Mouse (Mus musculus): ENCODE data around the gene Slx4ip. TPM values are rescaled to one million over a fixed set of nuclear protein-coding genes. Genes with fewer than 3 reads are reported as not detected.

Gene Slx4ip
- total RNA-seq, 1 experiment from 2014 or later, result 5.7 TPM

DNA sequence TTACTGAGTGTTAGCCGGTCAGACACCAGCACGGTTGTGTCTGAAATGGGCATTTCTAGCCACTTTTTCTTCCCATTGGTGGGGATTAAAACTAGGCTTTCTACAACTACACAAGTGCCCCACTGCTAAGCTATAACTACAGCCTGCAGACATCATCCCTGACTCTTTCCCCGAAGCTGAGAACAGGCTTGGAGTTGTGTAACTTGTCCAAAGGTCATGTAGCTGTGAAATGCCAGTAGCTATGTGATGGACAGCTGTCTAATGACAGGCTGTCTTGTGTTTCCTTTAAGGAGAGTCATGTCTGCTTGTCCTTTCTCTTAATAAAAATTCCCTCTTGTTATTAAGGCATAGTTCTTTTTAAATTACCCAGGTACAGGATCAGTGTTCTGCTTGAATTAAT lies 122.1 kb downstream of the Slx4ip start:
- no peak for ATAC-seq (ENCODE audit: extremely low read depth, insufficient number of reproducible peaks, low FRiP score, poor library complexity, severe bottlenecking)

DNA sequence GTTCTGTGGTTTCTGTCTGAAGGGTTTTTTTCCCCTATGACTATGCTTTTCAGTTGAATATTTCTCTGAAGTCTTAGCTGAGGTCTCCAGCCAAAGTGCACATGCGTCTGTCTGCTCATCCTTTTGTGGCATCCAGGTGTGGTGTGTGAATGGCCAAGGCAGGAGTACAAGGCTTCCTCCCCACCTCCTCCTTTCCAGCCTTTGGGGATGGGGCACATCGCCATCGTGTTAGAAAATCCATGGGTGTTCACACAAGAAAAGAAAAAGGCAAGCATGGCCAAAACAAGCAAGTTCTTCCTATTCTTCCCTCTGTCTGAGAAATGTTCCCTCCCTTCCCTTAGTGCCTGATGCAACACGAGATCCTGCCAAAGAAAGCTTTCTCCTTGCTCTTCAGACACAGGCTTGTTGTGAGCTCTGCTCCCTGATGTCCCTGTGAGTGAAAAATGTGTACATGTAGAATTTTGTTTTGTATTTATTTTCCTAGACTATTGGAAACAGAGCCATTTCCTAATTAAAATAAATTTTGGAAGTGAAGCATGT lies 122.9 kb downstream of the Slx4ip start:
- no peak for ATAC-seq (ENCODE audit: extremely low read depth, insufficient number of reproducible peaks, low FRiP score, poor library complexity, severe bottlenecking)

GRCm38 (mm10) chr2:137014423-137014822 lies 123.4 kb downstream of the Slx4ip start:
- no peak for ATAC-seq (ENCODE audit: extremely low read depth, insufficient number of reproducible peaks, low FRiP score, poor library complexity, severe bottlenecking)

- no peak for ATAC-seq (ENCODE audit: extremely low read depth, insufficient number of reproducible peaks, low FRiP score, poor library complexity, severe bottlenecking)
Measured at GRCm38 (mm10) chr2:137044122-137044521, 153.1 kb downstream of the Slx4ip start.

- ATAC-seq (ENCODE audit: extremely low read depth, insufficient number of reproducible peaks, low FRiP score, poor library complexity, severe bottlenecking), result no peak
Measured at GRCm38 (mm10) chr2:137049367-137049766, 158.3 kb downstream of the Slx4ip start.

DNA sequence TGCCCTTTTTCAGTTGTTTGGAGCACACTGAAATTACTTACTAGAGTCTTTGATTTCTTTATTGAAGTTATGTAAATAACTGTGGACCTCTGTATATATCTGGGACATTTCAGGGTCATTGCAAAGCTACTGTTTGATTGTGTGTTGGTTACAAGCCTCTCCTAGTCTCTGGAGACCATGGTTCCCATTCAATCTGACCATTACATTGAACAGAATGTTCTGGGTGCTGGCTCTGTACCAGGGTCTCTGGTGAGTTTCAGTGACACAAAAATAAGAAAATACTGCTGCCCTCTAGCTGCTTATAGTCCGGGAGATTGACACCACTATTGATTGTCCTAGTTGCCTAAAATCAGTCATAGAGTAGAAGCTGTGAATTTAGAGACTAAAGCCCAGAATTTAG lies 158.9 kb downstream of the Slx4ip start:
- ATAC-seq (ENCODE audit: extremely low read depth, insufficient number of reproducible peaks, low FRiP score, poor library complexity, severe bottlenecking), result no peak

DNA sequence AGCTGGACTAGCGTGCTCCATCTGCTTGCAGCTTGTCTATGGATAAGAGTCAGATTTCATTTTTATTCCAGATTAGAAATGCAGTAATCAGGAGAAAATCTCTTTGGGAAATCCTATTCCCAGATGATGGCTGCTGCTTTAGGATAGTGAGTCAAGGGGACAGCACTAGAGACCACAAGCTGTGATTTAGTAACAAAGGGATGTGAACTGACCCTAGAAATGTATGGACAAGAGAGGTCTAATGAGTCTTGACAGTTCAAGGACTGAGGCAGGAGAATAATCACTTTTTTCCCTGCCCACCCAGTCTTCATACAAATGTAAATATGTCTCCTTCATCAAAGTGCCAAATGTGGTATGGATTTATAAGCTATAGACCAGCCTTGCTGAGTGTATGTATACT lies 172.8 kb downstream of the Slx4ip start:
- no peak for ATAC-seq (ENCODE audit: extremely low read depth, insufficient number of reproducible peaks, low FRiP score, poor library complexity, severe bottlenecking)

DNA sequence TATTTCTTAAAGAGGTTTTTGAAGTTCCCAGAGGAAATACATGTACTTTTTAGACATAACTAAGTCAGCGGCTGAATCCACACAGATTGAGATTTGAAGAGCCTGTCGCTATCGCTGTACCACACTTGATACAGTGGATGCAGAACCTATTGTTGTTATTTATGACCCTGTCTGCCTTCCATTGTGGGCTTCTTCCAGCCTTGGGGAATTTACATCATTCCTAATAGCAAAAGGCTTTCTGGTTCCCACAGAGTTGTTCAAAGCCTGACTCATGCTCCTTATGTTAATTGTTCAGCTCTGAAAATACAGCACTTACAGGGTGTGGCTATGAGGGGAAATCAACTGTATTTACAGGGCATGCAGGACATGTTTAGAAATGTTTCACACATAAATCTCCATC lies 173.5 kb downstream of the Slx4ip start:
- ATAC-seq (ENCODE audit: extremely low read depth, insufficient number of reproducible peaks, low FRiP score, poor library complexity, severe bottlenecking), result no peak

- ATAC-seq (ENCODE audit: extremely low read depth, insufficient number of reproducible peaks, low FRiP score, poor library complexity, severe bottlenecking), result no peak
Measured at GRCm38 (mm10) chr2:137067479-137068110, 176.6 kb downstream of the Slx4ip start.

DNA sequence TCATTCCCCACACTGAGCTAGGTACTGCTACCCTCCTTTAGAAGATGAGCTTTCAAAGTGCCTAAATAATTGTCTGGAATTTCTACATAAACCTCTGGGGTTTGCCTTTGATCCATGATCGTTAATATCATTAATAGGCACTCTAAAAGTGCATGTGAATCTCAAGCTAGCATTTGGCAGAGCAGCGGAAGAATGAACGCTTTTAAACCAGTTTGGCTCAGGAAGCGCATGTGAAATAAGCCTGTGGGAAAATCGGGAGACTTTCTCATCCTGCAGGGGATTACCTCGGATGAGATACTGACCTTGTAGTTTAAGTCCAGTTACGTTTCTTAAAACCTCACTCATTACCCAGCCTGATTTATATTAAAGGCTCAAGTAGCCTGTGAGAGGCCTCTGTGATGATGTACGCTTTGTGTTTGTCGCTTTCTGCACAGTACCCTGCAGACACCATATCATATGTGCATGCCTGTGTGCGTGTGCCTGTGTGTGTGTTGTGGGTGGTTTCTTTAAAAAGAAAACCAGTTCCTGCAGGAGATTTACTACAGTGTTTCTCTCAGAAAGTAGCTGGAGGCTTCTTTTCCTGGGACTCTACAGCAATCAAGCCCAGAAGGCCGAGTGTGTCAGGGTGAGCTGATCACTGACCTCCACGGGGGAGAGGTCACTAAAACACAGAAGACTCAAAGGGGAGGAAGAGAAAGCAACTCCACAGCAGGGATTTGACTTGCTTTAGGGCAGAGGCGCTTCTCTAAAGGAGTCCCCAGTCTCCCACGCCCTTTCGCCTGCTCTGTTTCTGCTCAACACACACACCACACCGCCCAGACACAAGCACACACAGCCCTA lies 182.7 kb downstream of the Slx4ip start:
- ATAC-seq (ENCODE audit: extremely low read depth, insufficient number of reproducible peaks, low FRiP score, poor library complexity, severe bottlenecking), result no peak

GRCm38 (mm10) chr2:137074313-137074620 lies 183.2 kb downstream of the Slx4ip start:
- no peak for ATAC-seq (ENCODE audit: extremely low read depth, insufficient number of reproducible peaks, low FRiP score, poor library complexity, severe bottlenecking)

GRCm38 (mm10) chr2:137078771-137079170 lies 187.8 kb downstream of the Slx4ip start:
- ATAC-seq (ENCODE audit: extremely low read depth, insufficient number of reproducible peaks, low FRiP score, poor library complexity, severe bottlenecking), result no peak

DNA sequence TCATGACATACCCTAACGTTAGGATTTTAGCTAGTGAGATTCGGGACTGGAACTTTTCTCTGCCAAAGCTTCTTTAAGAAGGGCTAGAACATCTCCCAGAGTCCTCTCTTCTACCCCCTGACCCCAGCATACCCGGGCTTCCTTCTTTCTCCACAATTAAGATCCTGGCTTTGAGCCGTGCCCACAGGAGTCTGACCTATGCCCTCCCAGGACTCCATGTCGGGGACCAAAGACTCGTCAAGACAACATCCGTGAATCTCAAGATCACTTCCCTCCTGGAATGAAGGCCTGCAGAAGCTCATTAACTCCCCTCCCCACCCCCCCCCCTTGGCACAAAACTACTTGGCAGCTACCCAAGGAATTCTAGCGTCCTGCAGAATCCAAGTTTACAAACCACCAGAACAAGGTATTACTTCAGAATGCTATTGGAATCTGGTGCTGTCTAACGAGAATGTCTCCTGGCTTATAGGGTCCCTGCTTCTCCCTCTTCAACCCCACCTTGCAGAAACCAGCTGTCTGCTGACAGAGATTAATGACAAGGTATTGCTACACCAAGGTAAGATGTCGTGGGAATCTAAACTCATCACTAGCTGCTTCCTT lies 188.8 kb downstream of the Slx4ip start:
- no peak for ATAC-seq (ENCODE audit: extremely low read depth, insufficient number of reproducible peaks, low FRiP score, poor library complexity, severe bottlenecking)

DNA sequence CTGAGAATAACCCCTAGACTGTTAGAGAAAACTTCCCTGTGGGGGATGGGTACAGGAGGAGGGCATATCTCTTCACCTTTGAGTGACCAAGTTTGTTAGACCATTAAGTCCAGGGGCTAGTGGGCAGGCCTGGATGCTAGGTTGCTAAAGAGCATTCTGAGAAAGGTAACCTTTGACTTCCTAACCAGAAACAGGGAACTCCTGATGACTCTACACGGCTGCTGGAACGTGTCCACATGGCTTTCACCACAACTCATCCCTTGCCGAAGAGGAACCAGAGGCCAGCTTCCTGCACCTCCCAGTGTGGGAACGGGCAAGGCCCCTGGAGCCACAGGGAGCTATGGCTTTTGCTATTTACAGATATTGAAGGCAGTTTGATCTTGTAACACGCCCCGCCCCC lies 189.4 kb downstream of the Slx4ip start:
- ATAC-seq (ENCODE audit: extremely low read depth, insufficient number of reproducible peaks, low FRiP score, poor library complexity, severe bottlenecking), result no peak

- no peak for ATAC-seq (ENCODE audit: extremely low read depth, insufficient number of reproducible peaks, low FRiP score, poor library complexity, severe bottlenecking)
Measured at GRCm38 (mm10) chr2:137081001-137081400, 190.0 kb downstream of the Slx4ip start.

- no peak for ATAC-seq (ENCODE audit: extremely low read depth, insufficient number of reproducible peaks, low FRiP score, poor library complexity, severe bottlenecking)
Measured at GRCm38 (mm10) chr2:137082896-137083620, 192.0 kb downstream of the Slx4ip start.

DNA sequence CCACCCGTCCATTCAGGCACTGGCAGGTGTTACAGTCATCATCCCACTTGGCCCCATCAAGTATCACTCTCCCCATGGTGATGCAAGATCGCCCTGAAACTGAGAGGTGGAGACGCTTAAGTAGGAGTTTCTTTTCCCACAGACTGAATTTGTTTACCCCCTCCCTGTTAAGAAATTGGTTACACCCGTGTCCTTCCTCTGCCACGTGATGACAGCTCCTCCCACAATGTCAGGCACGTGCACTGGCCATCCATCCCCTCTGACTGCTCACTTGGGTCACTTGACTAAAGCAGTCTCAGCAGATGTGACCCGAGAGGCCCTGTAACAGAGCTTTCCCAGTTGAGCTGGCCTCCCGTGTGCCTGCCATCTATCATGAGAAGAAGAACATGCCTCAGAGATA lies 194.2 kb downstream of the Slx4ip start:
- ATAC-seq (ENCODE audit: extremely low read depth, insufficient number of reproducible peaks, low FRiP score, poor library complexity, severe bottlenecking), result no peak

DNA sequence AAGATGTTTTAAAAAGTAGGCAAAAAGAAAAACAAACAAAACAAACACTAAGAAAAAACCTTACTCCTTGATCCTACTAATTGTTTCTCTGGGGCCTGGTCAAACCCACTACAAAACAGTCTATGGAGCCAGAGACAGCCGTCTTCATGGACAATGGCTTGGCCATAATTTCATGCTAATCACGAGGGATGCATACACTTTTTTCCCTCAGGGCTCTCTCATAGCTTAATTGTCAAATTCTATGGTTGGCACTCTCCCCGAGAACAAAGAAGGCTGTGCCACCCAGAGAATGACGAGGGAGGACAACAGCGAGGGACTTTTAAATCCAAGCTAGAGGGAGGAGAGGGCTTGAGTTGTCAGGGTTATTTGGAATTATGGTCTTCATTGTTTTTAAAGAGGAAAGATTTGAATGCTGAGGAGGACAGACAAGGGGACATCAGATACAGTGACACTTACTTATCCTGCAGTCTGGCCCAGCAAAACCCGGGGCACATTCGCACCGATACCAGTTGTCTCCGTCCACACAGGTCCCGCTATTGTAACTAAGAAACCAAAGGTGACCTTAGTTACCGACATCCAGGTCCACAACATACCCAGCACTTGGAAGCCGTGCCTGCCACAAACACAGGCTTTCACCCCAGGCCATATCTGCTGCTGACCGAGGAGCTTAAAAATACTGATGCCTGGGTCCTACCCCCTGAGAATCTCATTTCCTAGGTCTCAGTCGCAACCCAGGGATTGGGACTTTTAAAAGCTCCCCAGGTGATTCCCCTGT lies 195.8 kb downstream of the Slx4ip start:
- no peak for ATAC-seq (ENCODE audit: extremely low read depth, insufficient number of reproducible peaks, low FRiP score, poor library complexity, severe bottlenecking)

DNA sequence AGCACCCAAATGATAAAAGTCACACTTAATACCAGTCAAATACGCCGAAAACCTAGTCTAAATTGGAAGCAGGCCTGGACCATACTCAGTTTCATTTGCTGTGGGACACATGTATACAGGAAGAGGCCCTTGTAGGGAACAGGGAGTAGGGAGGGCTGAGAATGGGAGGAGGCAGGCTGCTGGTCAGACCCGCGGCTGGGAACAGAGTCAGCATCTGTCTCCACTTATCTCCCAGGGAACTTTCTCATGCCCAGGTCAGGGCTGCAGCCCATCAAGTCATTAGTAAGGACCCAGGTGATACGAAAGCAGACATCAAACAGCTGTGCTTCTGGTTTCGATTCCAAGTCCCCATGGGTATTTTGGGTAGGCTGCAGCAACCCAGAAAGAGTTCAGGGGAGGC lies 196.7 kb downstream of the Slx4ip start:
- ATAC-seq (ENCODE audit: extremely low read depth, insufficient number of reproducible peaks, low FRiP score, poor library complexity, severe bottlenecking), result no peak

Measured in neutrophil, adult 5-6 weeks (primary cell).